Mouse (Mus musculus) midbrain, embryonic 13.5 days (tissue): ENCODE measurements at regions not wholly inside any gene's neighbourhood (a gene's known extent, or its start where the extent isn't known, plus 50 kb on each side); places are given as distances from the start of the nearest gene placed in this dataset.
A peak's percentile ranks its signal among the peaks of the same experiment; 100 is the strongest.
"Not testable (repeated sequence)": the region's sequence is repeated elsewhere in the genome, so short reads cannot be mapped to it uniquely, and the experiment has no call there.

Experiments
- ATAC-seq: fragments of 200-750 bp; cut with Nextera tagmentation; 2 replicates; pipeline ENCODE4 v1.8.0; 2017; ENCODE audit warnings: mild to moderate bottlenecking, moderate TSS enrichment, moderate library complexity
- H3K27ac ChIP-seq: fragments of 300-500 bp; sonication (generic); 2 replicates; pipeline ENCODE4 v1.5.1; 2015; ENCODE audit warnings: inconsistent platforms, mild to moderate bottlenecking, moderate library complexity
- H3K27me3 ChIP-seq: fragments of 300-500 bp; sonication (generic); 2 replicates; pipeline ENCODE4 v1.6.1; 2015; ENCODE audit warnings: mild to moderate bottlenecking, inconsistent platforms
- H3K36me3 ChIP-seq: fragments of 300-500 bp; sonication (generic); 2 replicates; pipeline ENCODE4 v1.6.1; 2015; ENCODE audit warnings: mild to moderate bottlenecking, inconsistent platforms
- H3K4me1 ChIP-seq: fragments of 300-500 bp; sonication (generic); replicated peaks from 2 replicates; pipeline ENCODE4 v1.6.1; 2015; ENCODE audit warnings: inconsistent platforms
- H3K4me2 ChIP-seq: fragments of 300-500 bp; sonication (generic); replicated peaks from 2 replicates; pipeline ENCODE4 v1.6.1; 2015; ENCODE audit warnings: moderate library complexity, mild to moderate bottlenecking, inconsistent platforms
- H3K4me3 ChIP-seq: fragments of 300-500 bp; sonication (generic); replicated peaks from 2 replicates; pipeline ENCODE4 v1.5.1; 2015; ENCODE audit warnings: mild to moderate bottlenecking, inconsistent platforms
- H3K9ac ChIP-seq: fragments of 300-500 bp; sonication (generic); replicated peaks from 2 replicates; pipeline ENCODE4 v1.6.1; 2015; ENCODE audit warnings: mild to moderate bottlenecking, inconsistent platforms
- H3K9me3 ChIP-seq: fragments of 300-500 bp; sonication (generic); 2 replicates; pipeline ENCODE4 v1.6.1; 2016; ENCODE audit warnings: mild to moderate bottlenecking, inconsistent platforms
- WGBS: fragments of 180-500 bp; shearing (Covaris S2); methylation state at CpG from one replicate; pipeline ENCODE4 v1.1.7; 2015; 5-methylcytosine and 5-hydroxymethylcytosine counted together

DNA sequence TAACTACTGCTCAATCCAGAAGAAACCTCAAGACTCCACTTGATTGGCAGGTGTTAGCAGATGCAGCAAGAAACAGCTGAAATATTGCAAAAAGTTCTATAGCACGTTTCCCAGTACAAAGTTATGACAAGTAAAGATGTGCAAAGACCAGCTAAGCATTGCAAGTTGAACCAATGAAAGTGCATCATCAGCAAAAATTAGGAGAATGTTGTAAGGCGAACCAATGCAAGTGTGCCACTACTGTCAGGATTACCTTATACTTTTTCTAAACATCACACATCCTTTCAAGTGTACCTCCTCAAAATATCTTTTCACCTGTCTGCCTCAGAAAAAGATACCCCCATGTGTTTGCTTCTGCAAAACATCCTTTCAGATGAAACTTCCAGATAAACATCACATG lies 244.7 kb downstream of the Slco6d1 start:
- Histone ChIP-seq H3K4me3 (no peak overlapping the region), H3K9ac (no peak overlapping the region), H3K36me3 (no peaks in the 10 kb centered on the region), H3K27me3 (no peaks in the 10 kb centered on the region), H3K4me1 (no peaks in the 10 kb centered on the region), H3K27ac (no peak overlapping the region), H3K9me3 (no peaks in the 10 kb centered on the region), H3K4me2 (no peak overlapping the region)
- no peak for ATAC-seq
- 81% methylated on average over 2 of the region's 2 CpGs for WGBS

GRCm38 (mm10) chr1:98667426-98667825 lies 246.5 kb downstream of the Slco6d1 start:
- H3K4me3 ChIP-seq, H3K4me2 ChIP-seq, ATAC-seq, H3K9me3 ChIP-seq, H3K9ac ChIP-seq, H3K4me1 ChIP-seq, H3K27ac ChIP-seq, H3K27me3 ChIP-seq, H3K36me3 ChIP-seq: not testable (repeated sequence)
- WGBS: 84% methylated on average over 2 of the region's 2 CpGs

- no peak overlapping the region for H3K9ac ChIP-seq
- no peaks in the 10 kb centered on the region for H3K4me1 ChIP-seq
- H3K4me3 ChIP-seq: no peak overlapping the region
- ATAC-seq: no peak
- H3K4me2 ChIP-seq: no peak overlapping the region
- no peaks in the 10 kb centered on the region for H3K9me3 ChIP-seq
- no peaks in the 10 kb centered on the region for H3K27me3 ChIP-seq
- no peaks in the 10 kb centered on the region for H3K36me3 ChIP-seq
- WGBS: 93% methylated on average over 1 of the region's 1 CpGs
- H3K27ac ChIP-seq: no peak overlapping the region
Observed at GRCm38 (mm10) chr1:98667887-98668286, 247.0 kb downstream of the Slco6d1 start.

- H3K4me2 ChIP-seq: no peak overlapping the region
- no peaks in the 10 kb centered on the region for H3K4me1 ChIP-seq
- no peaks in the 10 kb centered on the region for H3K9me3 ChIP-seq
- H3K27ac ChIP-seq: no peak overlapping the region
- H3K4me3 ChIP-seq: no peak overlapping the region
- no peaks in the 10 kb centered on the region for H3K27me3 ChIP-seq
- no peak overlapping the region for H3K9ac ChIP-seq
- no peak for ATAC-seq
- no peaks in the 10 kb centered on the region for H3K36me3 ChIP-seq
- 47% methylated on average over 2 of the region's 2 CpGs for WGBS
Observed at GRCm38 (mm10) chr1:98668595-98668994, 247.7 kb downstream of the Slco6d1 start.

DNA sequence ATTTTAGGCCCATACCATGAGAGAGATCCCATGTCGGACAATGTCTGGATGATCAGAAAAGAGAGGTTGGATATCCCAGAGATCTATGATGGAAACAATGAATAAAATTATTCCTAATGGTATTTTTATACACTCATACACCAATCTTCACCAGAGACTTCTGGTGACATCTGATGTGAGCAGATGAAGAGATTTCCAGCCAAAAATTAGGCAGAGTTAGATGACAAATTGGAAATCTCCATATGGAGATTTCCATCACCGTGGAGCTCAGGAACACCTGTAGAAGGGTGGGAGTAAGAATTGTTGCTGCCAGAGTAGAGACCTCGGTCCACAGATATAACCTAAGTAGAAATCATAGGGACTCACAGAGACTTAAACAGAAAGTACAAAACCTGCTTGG lies 257.8 kb downstream of the Slco6d1 start:
- H3K9me3 ChIP-seq: no peaks in the 10 kb centered on the region
- no peak overlapping the region for H3K4me3 ChIP-seq
- no peak overlapping the region for H3K9ac ChIP-seq
- ATAC-seq: no peak
- no peak overlapping the region for H3K27ac ChIP-seq
- no peaks in the 10 kb centered on the region for H3K36me3 ChIP-seq
- no peaks in the 10 kb centered on the region for H3K4me1 ChIP-seq
- WGBS: 92% methylated on average over 3 of the region's 3 CpGs
- H3K4me2 ChIP-seq: no peak overlapping the region
- no peaks in the 10 kb centered on the region for H3K27me3 ChIP-seq

GRCm38 (mm10) chr1:98713809-98714208 lies 292.9 kb downstream of the Slco6d1 start:
- Histone ChIP-seq H3K4me2 (no peak overlapping the region), H3K27ac (no peak overlapping the region), H3K27me3 (no peaks in the 10 kb centered on the region), H3K9ac (no peak overlapping the region), H3K36me3 (no peaks in the 10 kb centered on the region), H3K4me3 (no peak overlapping the region), H3K4me1 (no peaks in the 10 kb centered on the region), H3K9me3 (no peaks in the 10 kb centered on the region)
- 97% methylated on average over 2 of the region's 2 CpGs for WGBS
- no peak for ATAC-seq

- H3K4me2 ChIP-seq: no peak overlapping the region
- no peak overlapping the region for H3K4me3 ChIP-seq
- H3K9ac ChIP-seq: no peak overlapping the region
- H3K27me3 ChIP-seq: no peaks in the 10 kb centered on the region
- H3K4me1 ChIP-seq: no peaks in the 10 kb centered on the region
- no peak for ATAC-seq
- H3K27ac ChIP-seq: no peak overlapping the region
- H3K9me3 ChIP-seq: no peaks in the 10 kb centered on the region
- H3K36me3 ChIP-seq: no peaks in the 10 kb centered on the region
- 94% methylated on average over 1 of the region's 1 CpGs for WGBS
Observed at GRCm38 (mm10) chr1:98714307-98714706, 293.4 kb downstream of the Slco6d1 start.

GRCm38 (mm10) chr1:98720595-98720994 lies 299.7 kb downstream of the Slco6d1 start:
- ATAC-seq: no peak
- Histone ChIP-seq H3K9me3 (no peaks in the 10 kb centered on the region), H3K27ac (no peak overlapping the region), H3K9ac (no peak overlapping the region), H3K4me3 (no peak overlapping the region), H3K36me3 (no peaks in the 10 kb centered on the region), H3K27me3 (no peaks in the 10 kb centered on the region), H3K4me2 (no peak overlapping the region), H3K4me1 (no peaks in the 10 kb centered on the region)
- WGBS: 91% methylated on average over 1 of the region's 1 CpGs

GRCm38 (mm10) chr1:98727354-98728015 lies 306.6 kb downstream of the Slco6d1 start:
- WGBS: 93% methylated on average over 3 of the region's 3 CpGs
- no peak for ATAC-seq
- Histone ChIP-seq H3K4me3 (no peak overlapping the region), H3K4me2 (no peak overlapping the region), H3K27ac (no peak overlapping the region), H3K4me1 (no peaks in the 10 kb centered on the region), H3K9me3 (no peaks in the 10 kb centered on the region), H3K27me3 (no peaks in the 10 kb centered on the region), H3K36me3 (no peaks in the 10 kb centered on the region), H3K9ac (no peak overlapping the region)

GRCm38 (mm10) chr1:98748886-98749285 lies 328.0 kb downstream of the Slco6d1 start:
- H3K36me3 ChIP-seq: no peaks in the 10 kb centered on the region

GRCm38 (mm10) chr1:98788528-98788927 lies 367.6 kb downstream of the Slco6d1 start:
- WGBS: 90% methylated on average over 2 of the region's 2 CpGs

More at GRCm38 (mm10) chr1:98748886-98749285, 328.0 kb downstream of the Slco6d1 start:
- peak; percentile 87 for ATAC-seq
- Histone ChIP-seq H3K4me1 (no peaks in the 10 kb centered on the region), H3K27me3 (no peaks in the 10 kb centered on the region), H3K9ac (no peak overlapping the region), H3K9me3 (no peaks in the 10 kb centered on the region), H3K4me3 (no peak overlapping the region), H3K27ac (no peak overlapping the region), H3K4me2 (no peak overlapping the region)
- WGBS: 3% methylated on average over 2 of the region's 2 CpGs

DNA sequence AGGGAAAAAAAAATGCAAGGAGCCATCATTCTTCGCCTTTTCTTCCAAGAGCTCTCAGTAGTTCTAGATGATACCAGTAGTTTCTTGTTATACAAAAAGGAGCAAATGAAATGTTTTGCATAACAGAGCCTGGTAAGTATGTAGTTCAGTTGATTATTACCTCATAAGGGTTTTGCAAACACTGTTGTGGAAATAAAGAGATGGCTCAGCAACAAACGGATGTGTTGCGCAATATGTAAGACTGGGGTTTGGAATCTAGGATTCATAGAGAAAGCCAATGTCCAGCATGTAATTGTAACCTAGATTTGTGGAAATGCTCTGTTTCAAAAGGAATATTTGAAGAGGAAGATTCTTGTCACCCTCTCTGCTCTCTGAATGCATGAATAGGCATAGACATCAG lies 372.4 kb downstream of the Slco6d1 start:
- no peak for ATAC-seq
- H3K27ac ChIP-seq: no peak overlapping the region
- no peak overlapping the region for H3K4me2 ChIP-seq
- no peaks in the 10 kb centered on the region for H3K9me3 ChIP-seq
- no peaks in the 10 kb centered on the region for H3K36me3 ChIP-seq
- no peaks in the 10 kb centered on the region for H3K27me3 ChIP-seq
- 98% methylated on average over 3 of the region's 3 CpGs for WGBS
- H3K9ac ChIP-seq: no peak overlapping the region
- no peak overlapping the region for H3K4me3 ChIP-seq
- no peaks in the 10 kb centered on the region for H3K4me1 ChIP-seq

More at GRCm38 (mm10) chr1:98788528-98788927, 367.6 kb downstream of the Slco6d1 start:
- H3K27me3 ChIP-seq: no peaks in the 10 kb centered on the region
- H3K4me3 ChIP-seq: no peak overlapping the region
- no peaks in the 10 kb centered on the region for H3K36me3 ChIP-seq
- ATAC-seq: no peak
- H3K9ac ChIP-seq: no peak overlapping the region
- H3K9me3 ChIP-seq: no peaks in the 10 kb centered on the region
- H3K4me1 ChIP-seq: no peaks in the 10 kb centered on the region
- H3K4me2 ChIP-seq: no peak overlapping the region
- no peak overlapping the region for H3K27ac ChIP-seq

DNA sequence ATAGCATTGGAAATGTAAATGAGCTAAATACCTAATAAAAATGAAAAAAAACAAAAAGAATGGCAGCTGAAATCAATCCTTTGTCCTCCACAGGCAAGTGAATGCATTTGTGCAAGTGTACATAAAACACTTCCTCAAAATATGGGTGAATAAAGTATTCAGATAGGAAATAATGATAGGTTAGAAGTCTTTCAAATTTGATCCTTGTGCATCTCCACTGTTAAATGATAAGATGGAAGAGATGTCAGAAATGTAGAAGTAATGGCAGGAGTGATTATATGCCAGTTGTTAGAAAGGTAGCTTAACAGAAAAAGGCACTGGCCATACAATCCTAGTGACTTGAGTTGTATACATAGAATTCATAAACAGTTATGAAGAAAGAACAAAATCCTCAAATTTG lies 391.6 kb downstream of the Slco6d1 start:
- Histone ChIP-seq H3K9me3 (no peaks in the 10 kb centered on the region), H3K4me3 (no peak overlapping the region), H3K27me3 (no peaks in the 10 kb centered on the region), H3K27ac (no peak overlapping the region), H3K36me3 (no peaks in the 10 kb centered on the region), H3K4me2 (no peak overlapping the region), H3K9ac (no peak overlapping the region), H3K4me1 (no peaks in the 10 kb centered on the region)
- no peak for ATAC-seq
